ENCODE assay signal across 8 mouse cellular contexts in genomic region chr1:92910239-92910885, GRCm38 (mm10). TPM values are rescaled to one million over a fixed set of nuclear protein-coding genes. Genes with fewer than 3 reads are reported as not detected.
DNase-seq lines count a peak whose midpoint lies in the region; ATAC-seq and TF ChIP-seq lines count a peak whose summit lies in the region.

Gene Rnpepl1, plus strand, starts transcription at chr1:92910783.

- H3K4me1 ChIP-seq in G1E (ENCODE audit: insufficient read depth, low read depth, low read length), result peaks cover 67% of the 10 kb centered on the region
- H3K4me1 ChIP-seq in forebrain, embryonic 16.5 days (replicated peaks; ENCODE audit: control insufficient read depth, insufficient read depth, low read length), result peaks cover 34% of the 10 kb centered on the region
- peaks cover 25% of the 10 kb centered on the region for H3K4me1 ChIP-seq in lung, adult 2 months (ENCODE audit: control insufficient read depth, insufficient read depth, low read length)
- peaks cover 60% of the 10 kb centered on the region for H3K4me1 ChIP-seq in neural tube, embryonic 15.5 days

- under 1% methylated on average over 47 of the region's 57 CpGs for WGBS in forebrain, embryonic 16.5 days
- under 1% methylated on average over 52 of the region's 57 CpGs for WGBS in lung, adult 2 months
- under 1% methylated on average over 52 of the region's 57 CpGs for WGBS in neural tube, embryonic 15.5 days

- peak; percentile 68; the same call in 1 of the 2 replicates for TF ChIP-seq POLR2A in lung, adult 2 months (IDR thresholded peaks at IDR 0.05; ENCODE audit: borderline replicate concordance, extremely low read depth, low read depth, low read length)

- peaks cover 45% of the 10 kb centered on the region for H3K36me3 ChIP-seq in G1E (replicated peaks)
- peaks cover 4% of the 10 kb centered on the region for H3K36me3 ChIP-seq in forebrain, embryonic 16.5 days (ENCODE audit: control insufficient read depth, insufficient read depth)
- H3K36me3 ChIP-seq in neural tube, embryonic 15.5 days, result peaks cover 11% of the 10 kb centered on the region

- DNase-seq in G1E (ENCODE audit: low spot score), result peak; percentile 85
- peak; percentile 87 for DNase-seq in cerebellum, adult 11-12 months
- peak; percentile 69 for DNase-seq in heart, postnatal 25 days (ENCODE audit: low spot score)
- DNase-seq in layer of hippocampus, adult 18-20 months (ENCODE audit: low spot score in 2 of 2), result peak; percentile 78 to 83
- peak; percentile 72 for DNase-seq in lung, adult 2 months
- peak; percentile 61 to 66 for DNase-seq in thymus, adult 18-20 months

- peak; percentile 37; the same call in 1 of the 2 replicates for TF ChIP-seq CTCF in G1E (IDR thresholded peaks at IDR 0.05; ENCODE audit: low read depth, low read length)
- TF ChIP-seq CTCF in lung, adult 2 months (IDR thresholded peaks at IDR 0.05; ENCODE audit: insufficient read depth, low read length), result peak; percentile 16; the same call in 1 of the 2 replicates

- intact Hi-C loops in heart, postnatal 25 days (cut with DNase I), result loop anchor here (2.0 kb wide), 1 partner anchor 22 kb away; no protein-coding TSS in a partner anchor

- peak within 1 kb of the TSS; percentile 80 for H3K4me3 ChIP-seq in G1E (ENCODE audit: low read depth, low read length)
- peak within 1 kb of the TSS; percentile 80 for H3K4me3 ChIP-seq in forebrain, embryonic 16.5 days (replicated peaks; ENCODE audit: low read length)
- peak within 1 kb of the TSS; percentile 79 for H3K4me3 ChIP-seq in lung, adult 2 months (replicated peaks; ENCODE audit: extremely low read depth, low read depth, low read length)
- peak within 1 kb of the TSS; percentile 70 for H3K4me3 ChIP-seq in neural tube, embryonic 15.5 days (replicated peaks)

- no peaks in the 10 kb centered on the region for H3K27me3 ChIP-seq in G1E (ENCODE audit: insufficient read depth, low read length)
- H3K27me3 ChIP-seq in forebrain, embryonic 16.5 days (replicated peaks; ENCODE audit: control insufficient read depth, insufficient read depth, low read length), result no peaks in the 10 kb centered on the region
- no peaks in the 10 kb centered on the region for H3K27me3 ChIP-seq in neural tube, embryonic 15.5 days (replicated peaks)

- no peaks in the 10 kb centered on the region for H3K9me3 ChIP-seq in G1E (replicated peaks)
- no peaks in the 10 kb centered on the region for H3K9me3 ChIP-seq in forebrain, embryonic 16.5 days (ENCODE audit: control insufficient read depth, low read length)
- H3K9me3 ChIP-seq in neural tube, embryonic 15.5 days (replicated peaks), result no peaks in the 10 kb centered on the region

- ATAC-seq in G1E (ENCODE audit: extremely low read depth, insufficient number of reproducible peaks, low FRiP score, poor library complexity, severe bottlenecking), result no peak
- peak; percentile 85 for ATAC-seq in forebrain, embryonic 16.5 days
- ATAC-seq in neural tube, embryonic 15.5 days (ENCODE audit: low FRiP score), result peak; percentile 73

- peak within 1 kb of the TSS; percentile 73 for H3K4me2 ChIP-seq in forebrain, embryonic 16.5 days (ENCODE audit: low read length)
- peak within 1 kb of the TSS; percentile 70 for H3K4me2 ChIP-seq in neural tube, embryonic 15.5 days

- H3K27ac ChIP-seq in forebrain, embryonic 16.5 days (ENCODE audit: low read length), result peak within 1 kb of the TSS; percentile 91
- peak within 1 kb of the TSS; percentile 94 for H3K27ac ChIP-seq in neural tube, embryonic 15.5 days (replicated peaks)

- H3K9ac ChIP-seq in forebrain, embryonic 16.5 days (replicated peaks; ENCODE audit: low read depth, low read length), result peak within 1 kb of the TSS; percentile 94
- H3K9ac ChIP-seq in neural tube, embryonic 15.5 days (replicated peaks), result peak within 1 kb of the TSS; percentile 96

RNA-seq across cellular contexts. Expression of gene Rnpepl1, which starts in this region (rescaled TPM):
- total RNA-seq in G1E (2014; fragmentation: Nextera tagmentation) (37.2 and 46.2 TPM in 2 replicates), G1E (2017) (18.8 and 22.6 TPM in 2 replicates)
- 196 and 267 TPM in 2 replicates for polyA plus RNA-seq in G1E (2012)
- 28.5 and 31.0 TPM in 2 replicates for polyA plus RNA-seq in forebrain, embryonic 16.5 days (2015; fragmentation: Nextera tagmentation; extraction: Ambion mirVana)
- 10 to 100 TPM; 77.8 to 77.9 TPM for total RNA-seq in heart, postnatal 25 days (2021)
- 10 to 100 TPM; 32.5 to 33.6 TPM for total RNA-seq in layer of hippocampus, adult 18-20 months (2021)
- polyA plus RNA-seq in lung, adult 2 months (2012; rRNA removed), result 249 and 277 TPM in 2 replicates
- polyA plus RNA-seq in neural tube, embryonic 15.5 days (2015; fragmentation: Nextera tagmentation; extraction: Ambion mirVana), result 29.8 and 33.4 TPM in 2 replicates
